Comparison of ENCODE assay signal across 18 mouse cellular contexts in genomic region chr9:112185746-112186145, GRCm38 (mm10). TPM values are rescaled to one million over a fixed set of nuclear protein-coding genes. Genes with fewer than 3 reads are reported as not detected.
DNase-seq lines count a peak whose midpoint lies in the region; ATAC-seq and TF ChIP-seq lines count a peak whose summit lies in the region.
"Had no signal": no experiment of that assay in that cellular context is flagged by ENCODE, and none has a peak within 500 bp of the region (broad histone marks: within the 10 kb centered on the region; RNA-seq: fewer than 3 reads in every experiment).

No protein-coding gene starts in this region.

- H3K27me3 ChIP-seq in embryonic facial prominence, embryonic 11.5 days (ENCODE audit: control insufficient read depth, insufficient read depth, low read length), result 0 out of 2 replicates have a peak, but pooled peaks cover 4% of the 10 kb centered on the region
- H3K27me3 ChIP-seq in embryonic facial prominence, embryonic 10.5 days (replicated peaks; ENCODE audit: low read depth, poor library complexity, severe bottlenecking), result peaks cover 47% of the 10 kb centered on the region
- H3K27me3 ChIP-seq: neural tube, embryonic 13.5 days had no signal

- TF ChIP-seq CTCF in layer of hippocampus, adult 2 months (conservative IDR thresholded peaks at IDR 0.05), result no peak

- no peak overlapping the region for H3K4me3 ChIP-seq in embryonic facial prominence, embryonic 11.5 days (ENCODE audit: low read depth, low read length)
- no peak overlapping the region for H3K4me3 ChIP-seq in embryonic facial prominence, embryonic 10.5 days
- peak overlapping the region; percentile 50 for H3K4me3 ChIP-seq in layer of hippocampus, adult 2 months
- H3K4me3 ChIP-seq: erythroblast, embryonic 14.5 days; hindbrain, embryonic 13.5 days; liver, embryonic 13.5 days; neural tube, embryonic 13.5 days had no signal

- no peaks in the 10 kb centered on the region for H3K36me3 ChIP-seq in embryonic facial prominence, embryonic 11.5 days (replicated peaks; ENCODE audit: control insufficient read depth, insufficient read depth, low read depth, low read length)
- H3K36me3 ChIP-seq in embryonic facial prominence, embryonic 10.5 days (replicated peaks), result no peaks in the 10 kb centered on the region
- H3K36me3 ChIP-seq: heart, embryonic 13.5 days; hindbrain, embryonic 13.5 days; liver, embryonic 13.5 days had no signal

- H3K9ac ChIP-seq in embryonic facial prominence, embryonic 11.5 days (replicated peaks; ENCODE audit: low read length), result no peak overlapping the region
- H3K9ac ChIP-seq: liver, embryonic 13.5 days; neural tube, embryonic 13.5 days had no signal

- H3K4me1 ChIP-seq in embryonic facial prominence, embryonic 11.5 days (ENCODE audit: control insufficient read depth, insufficient read depth, low read length), result no peaks in the 10 kb centered on the region
- H3K4me1 ChIP-seq in embryonic facial prominence, embryonic 10.5 days, result peaks cover 24% of the 10 kb centered on the region

- WGBS in embryonic facial prominence, embryonic 11.5 days, result 55% methylated on average over 10 of the region's 10 CpGs
- 70% methylated on average over 10 of the region's 10 CpGs for WGBS in embryonic facial prominence, embryonic 10.5 days

- ATAC-seq in embryonic facial prominence, embryonic 11.5 days (replicated peaks; ENCODE audit: insufficient number of reproducible peaks, low FRiP score, low TSS enrichment, low read depth), result 0 out of 2 replicates have a peak, but pooled peaks have one; percentile 34

- no peak for DNase-seq in embryonic facial prominence, embryonic 11.5 days (ENCODE audit: low spot score)
- no peak for DNase-seq in embryonic facial prominence, embryonic 10.5 days (ENCODE audit: low spot score)
- DNase-seq in layer of hippocampus, adult 2 months (ENCODE audit: low spot score in 2 of 2), result no peak
- DNase-seq in layer of hippocampus, postnatal 36 days, result no peak
- DNase-seq in right cerebral cortex, postnatal 25 days, result peak; percentile 41
- DNase-seq in right cerebral cortex, postnatal 14 days, result no peak
- no peak for DNase-seq in lung, postnatal 14 days
- DNase-seq in thymus, postnatal 10 days (ENCODE audit: low spot score in 2 of 2), result no peak
- DNase-seq: cerebellum, adult 11-12 months; gastrocnemius, postnatal 36 days; kidney, adult 11 months; kidney, postnatal 10 days; liver, embryonic 13.5 days; spleen, adult 18-20 months had no signal

- H3K9me3 ChIP-seq in embryonic facial prominence, embryonic 11.5 days (replicated peaks; ENCODE audit: control insufficient read depth, low read length), result no peaks in the 10 kb centered on the region
- H3K9me3 ChIP-seq in embryonic facial prominence, embryonic 10.5 days, result no peaks in the 10 kb centered on the region
- H3K9me3 ChIP-seq: heart, embryonic 13.5 days; hindbrain, embryonic 13.5 days; liver, embryonic 13.5 days; neural tube, embryonic 13.5 days had no signal

- H3K27ac ChIP-seq in embryonic facial prominence, embryonic 11.5 days (replicated peaks; ENCODE audit: low read depth, low read length), result no peak overlapping the region
- no peak overlapping the region for H3K27ac ChIP-seq in embryonic facial prominence, embryonic 10.5 days (replicated peaks)
- peak overlapping the region; percentile 89 for H3K27ac ChIP-seq in layer of hippocampus, adult 2 months
- H3K27ac ChIP-seq: heart, embryonic 13.5 days; hindbrain, embryonic 13.5 days; liver, embryonic 13.5 days; neural tube, embryonic 13.5 days had no signal

- no peak overlapping the region for H3K4me2 ChIP-seq in embryonic facial prominence, embryonic 11.5 days (ENCODE audit: low read depth, low read length)
- H3K4me2 ChIP-seq: liver, embryonic 13.5 days had no signal

RNA-seq across cellular contexts. Expression of gene Arpp21, which starts 50.0 kb away (rescaled TPM):
- 3.1 and 3.6 TPM in 2 replicates for polyA plus RNA-seq in embryonic facial prominence, embryonic 11.5 days (2014; fragmentation: Nextera tagmentation; extraction: Ambion mirVana)
- polyA plus RNA-seq in embryonic facial prominence, embryonic 10.5 days (2016; fragmentation: Nextera tagmentation; extraction: Ambion mirVana), result 0.63 and 1.8 TPM in 2 replicates
- 100 to 1,000 TPM; 242 to 245 TPM for total RNA-seq in layer of hippocampus, adult 2 months (2021)
- 100 to 1,000 TPM; 221 to 241 TPM for total RNA-seq in layer of hippocampus, postnatal 36 days (2021)
